Mouse (Mus musculus) embryonic facial prominence, embryonic 12.5 days (tissue): ENCODE measurements around the gene Olfr1336. TPM values are rescaled to one million over a fixed set of nuclear protein-coding genes. Genes with fewer than 3 reads are reported as not detected.
A peak's percentile ranks its signal among the peaks of the same experiment; 100 is the strongest.

ENCODE experiments used
- ATAC-seq: fragments of 200-750 bp; cut with Nextera tagmentation; 2 replicates; pipeline ENCODE4 v1.8.0; 2017; ENCODE audit not compliant: insufficient number of reproducible peaks, insufficient read depth, low FRiP score, low TSS enrichment
- H3K27ac ChIP-seq: fragments of 300-500 bp; sonication (generic); 2 replicates; pipeline ENCODE4 v1.5.1; 2016; ENCODE audit warnings: mild to moderate bottlenecking
- H3K27me3 ChIP-seq: fragments of 300-500 bp; sonication (generic); 2 replicates; pipeline ENCODE4 v1.6.1; 2016; ENCODE audit warnings: mild to moderate bottlenecking, moderate library complexity
- H3K36me3 ChIP-seq: fragments of 300-500 bp; sonication (generic); 2 replicates; pipeline ENCODE4 v1.6.1; 2016; ENCODE audit warnings: mild to moderate bottlenecking
- H3K4me1 ChIP-seq: fragments of 300-500 bp; sonication (generic); 2 replicates; pipeline ENCODE4 v1.6.1; 2016
- H3K4me2 ChIP-seq: fragments of 300-500 bp; sonication (generic); replicated peaks from 2 replicates; pipeline ENCODE4 v1.6.1; 2016; ENCODE audit warnings: mild to moderate bottlenecking, moderate library complexity
- H3K4me3 ChIP-seq: fragments of 300-500 bp; sonication (generic); 2 replicates; pipeline ENCODE4 v1.5.1; 2016; ENCODE audit warnings: mild to moderate bottlenecking
- H3K9ac ChIP-seq: fragments of 300-500 bp; sonication (generic); 2 replicates; pipeline ENCODE4 v1.6.1; 2016; ENCODE audit warnings: mild to moderate bottlenecking, moderate library complexity
- H3K9me3 ChIP-seq: fragments of 300-500 bp; sonication (generic); 2 replicates; pipeline ENCODE4 v1.6.1; 2016; ENCODE audit warnings: mild to moderate bottlenecking, moderate library complexity
- WGBS: fragments of 180-500 bp; shearing (Covaris S2); methylation state at CpG from one replicate; pipeline ENCODE4 v1.1.7; 2016; 5-methylcytosine and 5-hydroxymethylcytosine counted together
- polyA plus RNA-seq: library from polyadenylated mRNA; unstranded; fragments of >200 nt; fragmentation: Nextera tagmentation; extraction: Ambion mirVana; gene quantifications from 2 replicates; pipeline ENCODE4 v1.2.1, GENCODE M21; 2016

The Olfr1336 gene
- not detected in 2 replicates for polyA plus RNA-seq

- no peak for ATAC-seq
- no peak within 1 kb of the TSS for H3K4me2 ChIP-seq
- no peak within 1 kb of the TSS for H3K27ac ChIP-seq
- H3K27me3 ChIP-seq = no peaks in the 10 kb centered on the region
- no peak within 1 kb of the TSS for H3K4me3 ChIP-seq
- no peaks in the 10 kb centered on the region for H3K36me3 ChIP-seq
- H3K9me3 ChIP-seq = peaks cover 11% of the 10 kb centered on the region; the same call in 1 of the 2 replicates
- H3K4me1 ChIP-seq = no peaks in the 10 kb centered on the region
- H3K9ac ChIP-seq = no peak within 1 kb of the TSS
These were observed at the start of gene Olfr1336 for GRCm38 (mm10) chr7:6455868-6456267. Gene Olfr1336, plus strand, starts transcription at chr7:6456168.

GRCm38 (mm10) chr7:6410043-6410442, 45.9 kb upstream of the Olfr1336 start, which contains the start of gene Gm20715:
Gene Gm20715, plus strand, starts transcription at chr7:6410277.
- whole genome bisulfite sequencing = under 1% methylated on average over 17 of the region's 17 CpGs
- H3K27me3 ChIP-seq = no peaks in the 10 kb centered on the region
- ATAC-seq = peak; percentile 88
- H3K9ac ChIP-seq = no peak within 1 kb of the TSS
- H3K4me1 ChIP-seq = no peaks in the 10 kb centered on the region
- no peaks in the 10 kb centered on the region for H3K36me3 ChIP-seq
- H3K4me3 ChIP-seq = no peak within 1 kb of the TSS
- no peak within 1 kb of the TSS for H3K27ac ChIP-seq
- H3K9me3 ChIP-seq = no peaks in the 10 kb centered on the region
- no peak within 1 kb of the TSS for H3K4me2 ChIP-seq

- Histone ChIP-seq H3K36me3 (no peaks in the 10 kb centered on the region), H3K9me3 (0 out of 2 replicates have a peak, but pooled peaks cover 3% of the 10 kb centered on the region), H3K4me2 (peak overlapping the region; percentile 15; the same call in 1 of the 2 replicates), H3K9ac (no peak overlapping the region), H3K4me1 (no peaks in the 10 kb centered on the region), H3K27me3 (no peaks in the 10 kb centered on the region), H3K27ac (no peak overlapping the region), H3K4me3 (no peak overlapping the region)
- no peak for ATAC-seq
- 7% methylated on average over 21 of the region's 22 CpGs for WGBS
These were observed 41.1 kb upstream of the Olfr1336 start for GRCm38 (mm10) chr7:6414626-6415441.

GRCm38 (mm10) chr7:6415442-6415787, 40.6 kb upstream of the Olfr1336 start:
- Histone ChIP-seq H3K9ac (no peak overlapping the region), H3K36me3 (no peaks in the 10 kb centered on the region), H3K27me3 (no peaks in the 10 kb centered on the region), H3K27ac (no peak overlapping the region), H3K4me3 (no peak overlapping the region), H3K9me3 (0 out of 2 replicates have a peak, but pooled peaks cover 3% of the 10 kb centered on the region), H3K4me2 (no peak overlapping the region), H3K4me1 (no peaks in the 10 kb centered on the region)
- no peak for ATAC-seq
- 20% methylated on average over 8 of the region's 8 CpGs for WGBS

GRCm38 (mm10) chr7:6419894-6420293, 36.1 kb upstream of the Olfr1336 start:
- H3K27me3 ChIP-seq = no peaks in the 10 kb centered on the region
- no peak overlapping the region for H3K4me3 ChIP-seq
- H3K4me1 ChIP-seq = no peaks in the 10 kb centered on the region
- 0 out of 2 replicates have a peak, but pooled peaks cover 5% of the 10 kb centered on the region for H3K9me3 ChIP-seq
- H3K4me2 ChIP-seq = no peak overlapping the region
- H3K36me3 ChIP-seq = no peaks in the 10 kb centered on the region
- ATAC-seq = no peak
- no peak overlapping the region for H3K9ac ChIP-seq
- no peak overlapping the region for H3K27ac ChIP-seq
- WGBS = 81% methylated on average over 6 of the region's 6 CpGs

DNA sequence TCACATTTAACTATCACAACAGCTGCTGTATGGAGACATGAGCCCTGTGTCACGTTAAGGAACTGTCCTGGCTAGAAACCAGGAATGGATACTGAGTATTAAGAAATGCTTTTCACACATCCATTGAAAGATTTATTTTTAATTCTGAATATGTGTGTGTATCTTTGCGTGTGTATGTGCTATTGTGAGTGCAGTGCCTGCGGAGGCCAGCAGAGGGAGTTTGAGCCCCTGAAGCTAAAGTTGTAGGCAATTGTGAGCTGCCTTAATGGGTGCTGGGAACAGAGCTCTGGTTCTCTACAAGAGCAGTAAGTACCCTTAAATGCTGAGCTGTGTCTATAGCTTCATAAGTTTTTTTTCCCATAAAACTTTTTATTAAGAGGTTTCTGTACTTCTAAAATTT, 26.6 kb upstream of the Olfr1336 start:
- Histone ChIP-seq H3K4me3 (no peak overlapping the region), H3K27me3 (no peaks in the 10 kb centered on the region), H3K4me1 (no peaks in the 10 kb centered on the region), H3K9ac (no peak overlapping the region), H3K4me2 (no peak overlapping the region), H3K9me3 (peaks cover 8% of the 10 kb centered on the region; the same call in 1 of the 2 replicates), H3K27ac (no peak overlapping the region), H3K36me3 (no peaks in the 10 kb centered on the region)
- ATAC-seq = no peak
- WGBS = 87% methylated on average over 3 of the region's 3 CpGs

DNA sequence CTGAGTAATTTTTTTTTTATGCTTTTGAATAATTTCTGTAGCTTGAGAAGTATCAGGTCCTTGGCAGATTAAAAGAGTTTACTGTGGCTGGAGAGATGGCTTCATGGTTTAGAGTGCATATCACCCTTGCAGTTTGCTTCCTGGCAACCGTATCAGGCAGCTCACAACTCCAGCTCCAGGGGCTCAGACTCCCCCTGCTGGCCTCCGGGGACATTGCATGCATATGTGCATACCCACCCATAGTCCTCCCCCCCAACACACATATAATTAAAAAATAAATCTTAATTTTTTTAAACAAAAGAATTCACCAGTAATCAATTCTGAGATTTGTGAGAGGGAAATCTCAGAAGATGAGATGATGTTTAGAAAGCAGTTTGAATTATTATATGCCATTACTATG, 25.6 kb upstream of the Olfr1336 start:
- no peak overlapping the region for H3K9ac ChIP-seq
- no peaks in the 10 kb centered on the region for H3K36me3 ChIP-seq
- H3K4me1 ChIP-seq = no peaks in the 10 kb centered on the region
- H3K27ac ChIP-seq = no peak overlapping the region
- WGBS = 39% methylated on average over 2 of the region's 2 CpGs
- H3K27me3 ChIP-seq = no peaks in the 10 kb centered on the region
- no peak overlapping the region for H3K4me3 ChIP-seq
- no peak for ATAC-seq
- H3K4me2 ChIP-seq = no peak overlapping the region
- peaks cover 5% of the 10 kb centered on the region; the same call in 1 of the 2 replicates for H3K9me3 ChIP-seq

DNA sequence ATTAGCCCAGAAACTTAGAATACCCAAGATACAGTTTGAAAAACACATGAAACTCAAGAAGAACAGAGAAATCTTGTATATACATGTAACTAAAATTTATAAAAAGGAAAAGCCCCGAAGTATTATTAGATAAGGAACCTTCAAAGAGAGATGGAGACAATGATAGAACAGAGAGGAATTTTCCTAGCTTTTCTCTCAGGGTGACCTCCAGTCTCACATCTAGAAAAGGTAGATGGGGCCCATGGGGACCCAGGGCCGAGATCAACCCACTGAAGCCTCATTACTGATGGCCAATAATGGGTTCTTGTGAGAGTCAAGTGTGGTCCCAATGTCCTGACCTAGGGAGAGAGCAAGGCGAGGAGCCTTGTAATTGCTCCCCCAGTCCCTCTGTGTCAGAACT, 17.6 kb upstream of the Olfr1336 start, which contains the start of gene Olfr1344:
Gene Olfr1344, plus strand, starts transcription at position 301 of the 400 bp plus-strand sequence.
- no peaks in the 10 kb centered on the region for H3K27me3 ChIP-seq
- 0 out of 2 replicates have a peak, but pooled peaks cover 8% of the 10 kb centered on the region for H3K9me3 ChIP-seq
- no peak within 1 kb of the TSS for H3K4me2 ChIP-seq
- WGBS = 79% methylated on average over 3 of the region's 3 CpGs
- ATAC-seq = no peak
- no peaks in the 10 kb centered on the region for H3K4me1 ChIP-seq
- H3K27ac ChIP-seq = no peak within 1 kb of the TSS
- no peak within 1 kb of the TSS for H3K9ac ChIP-seq
- H3K4me3 ChIP-seq = no peak within 1 kb of the TSS
- no peaks in the 10 kb centered on the region for H3K36me3 ChIP-seq

DNA sequence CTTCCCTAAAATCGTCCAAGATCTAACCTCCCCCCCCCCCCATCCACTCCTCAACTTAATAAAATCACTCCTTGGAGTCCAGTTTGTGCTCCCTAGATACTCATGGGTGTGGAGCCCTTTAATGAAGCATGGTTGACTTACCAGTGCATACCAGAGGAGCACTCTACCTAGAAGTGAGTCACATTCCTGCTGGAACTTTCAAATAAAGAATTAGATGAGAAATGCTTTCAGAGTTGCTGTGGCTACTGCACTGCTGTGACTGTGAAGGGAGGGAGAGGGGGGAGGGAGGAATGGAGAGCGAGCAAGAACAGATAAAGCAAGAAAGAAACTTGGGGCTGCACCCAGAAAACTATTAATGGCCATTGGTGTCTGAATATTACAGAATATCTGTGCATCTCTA, 14.8 kb upstream of the Olfr1336 start:
- H3K27ac ChIP-seq = no peak overlapping the region
- H3K27me3 ChIP-seq = no peaks in the 10 kb centered on the region
- H3K4me1 ChIP-seq = no peaks in the 10 kb centered on the region
- 0 out of 2 replicates have a peak, but pooled peaks cover 8% of the 10 kb centered on the region for H3K9me3 ChIP-seq
- no peaks in the 10 kb centered on the region for H3K36me3 ChIP-seq
- no peak overlapping the region for H3K9ac ChIP-seq
- no peak overlapping the region for H3K4me3 ChIP-seq
- 56% methylated on average over 2 of the region's 2 CpGs for WGBS
- H3K4me2 ChIP-seq = no peak overlapping the region
- ATAC-seq = no peak

DNA sequence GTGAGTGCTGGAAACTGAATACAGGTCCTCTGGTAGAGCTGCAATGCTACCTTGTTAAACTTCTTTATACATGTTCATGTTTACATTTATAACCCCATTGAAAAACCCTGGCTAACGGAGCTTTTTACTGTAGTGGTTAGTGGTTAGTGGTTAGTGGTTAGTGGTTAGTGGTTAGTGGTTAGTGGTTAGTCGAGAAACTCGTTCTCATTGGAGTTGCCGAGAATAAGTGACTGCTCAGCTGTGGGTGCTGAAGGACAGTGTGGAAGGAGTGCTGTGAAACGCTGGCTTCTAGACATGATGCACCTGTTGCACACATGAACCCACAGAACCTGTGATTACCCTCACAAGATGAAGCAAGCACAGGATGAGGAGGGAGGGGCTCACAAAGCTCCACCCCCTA, 8.2 kb upstream of the Olfr1336 start:
- Histone ChIP-seq H3K27me3 (no peaks in the 10 kb centered on the region), H3K4me3 (no peak overlapping the region), H3K36me3 (no peaks in the 10 kb centered on the region), H3K4me2 (no peak overlapping the region), H3K9me3 (peaks cover 16% of the 10 kb centered on the region; the same call in 1 of the 2 replicates), H3K4me1 (no peaks in the 10 kb centered on the region), H3K27ac (no peak overlapping the region), H3K9ac (no peak overlapping the region)
- ATAC-seq = no peak
- WGBS = 83% methylated on average over 5 of the region's 5 CpGs

GRCm38 (mm10) chr7:6456399-6456798, 431 bp downstream of the Olfr1336 start:
- H3K4me3 ChIP-seq = no peak overlapping the region
- 47% methylated on average over 3 of the region's 3 CpGs for WGBS
- H3K36me3 ChIP-seq = no peaks in the 10 kb centered on the region
- H3K9ac ChIP-seq = no peak overlapping the region
- no peak overlapping the region for H3K27ac ChIP-seq
- H3K27me3 ChIP-seq = no peaks in the 10 kb centered on the region
- ATAC-seq = no peak
- no peaks in the 10 kb centered on the region for H3K4me1 ChIP-seq
- peaks cover 11% of the 10 kb centered on the region; the same call in 1 of the 2 replicates for H3K9me3 ChIP-seq
- H3K4me2 ChIP-seq = no peak overlapping the region

DNA sequence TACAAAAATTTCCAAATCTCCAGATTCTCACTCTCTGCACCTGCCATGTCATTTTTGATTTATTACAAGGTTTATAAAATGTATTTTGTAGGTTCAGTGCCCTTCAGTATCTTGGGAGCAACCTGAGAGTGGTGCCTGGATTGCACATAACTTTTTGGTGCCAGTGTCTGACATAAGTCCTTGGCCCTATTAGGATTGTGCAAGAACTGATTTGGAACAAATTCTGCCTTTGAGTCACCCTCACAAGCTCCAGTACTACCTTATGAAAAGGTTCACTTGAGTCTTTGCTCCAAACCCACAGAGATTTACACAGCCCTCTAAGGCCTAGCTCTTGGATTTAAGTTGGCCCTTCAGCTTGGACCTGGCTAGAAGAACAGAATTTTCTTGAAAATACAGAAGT, 11.0 kb downstream of the Olfr1336 start, which contains the start of gene Olfr1346:
Gene Olfr1346, plus strand, starts transcription at position 151 of the 400 bp plus-strand sequence.
- no peaks in the 10 kb centered on the region for H3K36me3 ChIP-seq
- ATAC-seq = no peak
- no peaks in the 10 kb centered on the region for H3K4me1 ChIP-seq
- no peaks in the 10 kb centered on the region for H3K27me3 ChIP-seq
- H3K4me3 ChIP-seq = no peak within 1 kb of the TSS
- H3K27ac ChIP-seq = no peak within 1 kb of the TSS
- H3K9me3 ChIP-seq = no peaks in the 10 kb centered on the region
- H3K4me2 ChIP-seq = no peak within 1 kb of the TSS
- no peak within 1 kb of the TSS for H3K9ac ChIP-seq
